Mouse (Mus musculus) telencephalon, adult 2 months (tissue): Measurements from ENCODE around the gene Gpx3.
A peak's percentile ranks its signal among the peaks of the same experiment; 100 is the strongest.
"Not testable (repeated sequence)": the region's sequence is repeated elsewhere in the genome, so short reads cannot be mapped to it uniquely, and the experiment has no call there.

ENCODE experiments used
- DNase-seq: peaks from one replicate; pipeline ENCODE4 v3.0.0-alpha.2; 2011; ENCODE audit warnings: low read depth, low spot score

The Gpx3 gene

DNA sequence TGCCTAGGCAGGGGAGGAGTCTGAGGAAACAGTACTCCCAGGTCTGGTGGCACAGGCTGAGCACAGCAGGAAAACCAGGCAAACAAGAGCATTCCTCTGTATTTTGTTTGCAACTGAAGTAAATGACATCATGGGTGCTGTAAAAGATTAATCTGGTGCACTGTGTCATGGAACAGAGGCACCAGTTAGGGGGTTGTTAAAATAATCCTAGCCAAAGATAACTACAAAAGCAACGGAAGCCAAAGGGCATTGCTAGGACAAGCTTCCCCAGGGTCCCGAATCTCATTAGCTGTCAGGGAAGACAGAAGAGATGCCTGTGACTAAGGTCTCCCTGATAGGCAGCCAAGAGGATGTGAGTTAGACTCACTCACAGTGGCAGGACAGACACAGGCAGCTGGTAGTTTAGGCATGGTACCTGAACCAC is 21.2 kb upstream of the Gpx3 start:
- no peak for DNase-seq

DNA sequence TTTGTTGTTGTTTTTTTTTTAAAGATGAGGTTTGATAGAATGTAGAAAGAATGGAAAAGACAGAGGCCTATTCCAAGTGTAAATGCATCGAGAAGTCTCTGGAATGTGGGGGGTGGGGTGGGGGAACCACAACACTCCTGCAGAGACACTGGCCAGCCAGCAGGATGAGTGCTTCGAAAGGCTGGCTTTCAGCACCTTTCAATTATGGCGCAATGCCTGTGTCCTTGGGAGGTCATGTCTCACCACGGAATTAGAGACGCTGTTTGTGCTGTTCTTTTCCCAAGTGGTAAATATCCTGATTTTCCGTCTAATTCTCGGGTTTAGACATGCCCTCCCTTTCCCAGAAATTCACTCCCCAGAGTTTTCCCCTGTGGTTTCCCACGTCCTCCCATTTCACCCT is 19.6 kb upstream of the Gpx3 start:
- no peak for DNase-seq

DNA sequence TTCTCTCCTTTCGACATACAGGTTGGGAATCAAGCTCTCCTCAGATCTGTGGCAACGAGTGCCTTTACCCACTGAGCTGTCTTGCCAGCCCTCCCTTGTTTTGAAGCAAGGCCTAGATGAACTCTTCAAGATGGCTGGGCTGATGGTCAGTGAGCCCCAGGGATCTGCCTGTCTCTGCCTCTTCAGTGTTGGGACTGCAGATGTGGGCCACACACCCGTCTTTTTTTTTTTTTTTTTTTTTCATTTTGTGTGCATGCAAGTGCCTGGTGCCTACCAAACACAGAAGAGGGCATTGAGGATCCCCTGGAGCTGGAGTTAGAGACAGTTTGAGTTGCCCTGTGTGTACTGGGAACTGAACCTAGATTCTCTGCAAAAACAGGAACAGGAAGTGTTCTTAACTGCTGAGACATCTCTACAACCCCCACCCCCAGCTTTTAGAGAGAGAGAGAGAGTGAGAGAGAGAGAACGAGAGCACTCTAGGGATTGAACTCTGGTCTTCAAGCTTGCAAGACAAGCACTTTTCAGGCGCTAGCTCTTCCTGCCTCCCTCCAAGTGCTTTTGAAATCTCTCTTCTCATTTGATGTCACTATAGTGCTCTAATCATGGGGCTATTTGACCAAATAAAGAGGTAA is 17.9 kb upstream of the Gpx3 start:
- DNase-seq = no peak

- DNase-seq = no peak
Observed at GRCm38 (mm10) chr11:54884937-54885336, 17.3 kb upstream of the Gpx3 start.

- no peak for DNase-seq
Observed at GRCm38 (mm10) chr11:54885406-54885805, 16.8 kb upstream of the Gpx3 start.

- DNase-seq = no peak
Observed at GRCm38 (mm10) chr11:54887927-54888326, 14.3 kb upstream of the Gpx3 start.

GRCm38 (mm10) chr11:54891341-54891740 is 10.9 kb upstream of the Gpx3 start:
- no peak for DNase-seq

DNA sequence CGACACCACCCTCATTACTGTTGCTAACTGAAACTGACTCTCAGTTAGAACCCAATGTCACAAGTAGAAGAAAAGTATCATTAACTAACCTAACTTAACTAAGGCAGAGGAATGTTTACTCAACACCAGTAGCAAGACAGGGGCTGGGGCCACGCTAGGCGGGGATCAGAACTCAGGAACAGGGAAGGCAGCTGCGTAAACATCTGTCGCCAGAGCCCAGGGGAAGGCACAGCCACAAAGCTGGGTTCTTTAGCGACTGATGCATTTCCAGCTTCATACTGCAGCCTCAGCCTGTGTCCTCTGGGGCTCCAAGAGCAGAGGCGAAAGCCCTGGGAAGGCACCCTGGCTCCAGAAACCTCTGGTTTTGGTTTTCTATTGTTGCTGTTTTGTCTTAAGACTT is 10.2 kb upstream of the Gpx3 start:
- DNase-seq = no peak

GRCm38 (mm10) chr11:54894589-54894988 is 7.7 kb upstream of the Gpx3 start:
- DNase-seq = no peak

- DNase-seq = not testable (repeated sequence)
Observed at GRCm38 (mm10) chr11:54896646-54897045, 5.6 kb upstream of the Gpx3 start.

DNA sequence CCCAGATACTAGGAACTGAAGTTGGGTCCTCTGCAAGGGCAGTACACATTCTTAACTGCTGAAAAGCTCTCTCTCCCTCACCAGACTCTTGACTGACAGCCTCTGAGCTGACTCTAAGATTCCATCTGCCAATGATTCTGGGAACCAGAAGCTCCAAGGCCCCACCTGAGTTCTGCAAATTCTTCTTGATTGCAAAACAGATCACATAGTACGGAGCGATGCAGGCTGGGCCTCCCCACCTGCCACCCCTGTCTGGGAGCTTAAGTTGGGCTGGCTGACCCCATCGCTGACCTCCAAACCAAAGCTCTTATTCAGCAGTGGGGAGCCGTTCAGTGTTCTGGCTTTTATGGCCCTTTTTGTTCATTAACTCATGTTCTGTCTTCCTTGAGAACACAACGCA is 4.8 kb upstream of the Gpx3 start:
- DNase-seq = no peak

DNA sequence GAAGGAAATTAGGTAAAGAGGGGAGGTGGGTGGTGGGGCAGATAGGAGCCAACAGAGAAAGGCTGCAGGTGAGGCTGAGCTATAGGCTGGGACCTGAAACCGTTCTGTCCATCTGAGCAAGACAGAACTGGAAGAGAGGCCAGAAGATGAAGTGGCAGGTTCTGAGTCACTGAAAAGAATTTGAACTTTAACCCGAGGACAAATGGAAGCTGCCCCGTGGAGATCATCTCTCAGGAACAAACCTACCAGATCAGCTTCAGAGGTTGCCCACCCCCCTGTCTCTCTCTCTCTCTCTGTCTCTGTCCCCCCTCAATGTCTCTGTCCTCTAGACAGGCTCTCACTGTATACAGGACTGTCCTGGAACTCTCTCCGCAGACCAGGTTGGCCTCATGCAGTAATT is 2.6 kb upstream of the Gpx3 start:
- no peak for DNase-seq

GRCm38 (mm10) chr11:54903339-54903738 is 1.1 kb downstream of the Gpx3 start:
- DNase-seq = no peak

DNA sequence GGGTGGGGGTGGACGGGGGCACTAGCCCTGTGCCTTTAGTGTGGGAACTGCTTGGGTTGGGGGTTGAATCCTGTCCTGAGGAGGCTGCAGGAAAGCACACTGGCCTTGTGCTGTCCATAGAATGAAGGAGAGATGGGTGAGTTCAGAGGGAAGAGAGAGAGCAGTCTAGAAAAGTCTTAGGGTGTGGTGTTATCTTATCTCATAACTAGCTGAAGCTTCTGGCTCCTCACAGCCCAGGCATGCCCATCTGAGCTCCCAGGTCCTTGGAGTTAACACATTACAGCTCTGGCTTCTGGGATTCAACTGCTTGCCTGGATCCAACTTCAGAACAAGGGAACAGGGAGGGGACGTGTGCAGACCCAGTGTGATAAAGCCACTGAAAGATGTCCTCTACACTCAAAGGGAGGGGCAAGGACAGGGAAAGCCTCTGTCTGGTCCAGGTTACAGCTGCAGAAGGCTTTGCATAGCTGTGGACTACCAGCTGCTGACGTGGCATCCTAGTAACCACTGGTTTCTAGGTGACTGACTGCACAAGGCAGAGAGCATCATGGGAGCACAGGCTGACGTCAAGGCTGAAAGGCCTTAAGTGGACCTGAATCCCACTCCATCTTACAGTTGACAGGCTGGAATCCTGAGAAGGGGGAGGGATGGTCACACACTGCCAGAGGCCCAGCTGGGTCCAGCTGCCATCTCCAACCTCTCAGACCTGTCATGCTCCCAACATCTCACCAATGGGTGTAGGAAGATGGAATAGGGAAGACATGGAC is 1.9 kb downstream of the Gpx3 start:
- peak; percentile 10 for DNase-seq

GRCm38 (mm10) chr11:54905086-54905485 is 2.8 kb downstream of the Gpx3 start:
- no peak for DNase-seq

GRCm38 (mm10) chr11:54905931-54906330 is 3.7 kb downstream of the Gpx3 start:
- no peak for DNase-seq

DNA sequence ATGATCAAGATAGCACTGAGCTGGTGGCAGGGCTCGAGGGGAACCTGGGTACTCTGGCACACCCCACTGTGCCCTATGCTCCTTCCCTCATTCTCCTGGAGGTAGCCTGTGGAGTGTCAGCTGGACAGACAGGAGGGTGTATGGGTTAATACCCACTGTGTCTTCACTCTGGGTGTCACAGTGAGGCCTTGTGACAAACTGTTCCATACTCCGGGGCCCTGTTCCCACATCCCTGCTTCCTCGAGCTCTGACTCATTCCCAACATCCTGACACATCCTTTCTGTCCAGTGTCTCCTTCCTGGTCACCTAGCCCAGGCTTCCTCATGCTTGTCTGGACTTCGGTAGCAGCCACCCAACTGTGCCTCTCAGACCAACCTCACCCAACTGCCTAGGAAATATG is 4.2 kb downstream of the Gpx3 start:
- DNase-seq = no peak

- no peak for DNase-seq
Observed at GRCm38 (mm10) chr11:54907259-54907658, 5.0 kb downstream of the Gpx3 start.

DNA sequence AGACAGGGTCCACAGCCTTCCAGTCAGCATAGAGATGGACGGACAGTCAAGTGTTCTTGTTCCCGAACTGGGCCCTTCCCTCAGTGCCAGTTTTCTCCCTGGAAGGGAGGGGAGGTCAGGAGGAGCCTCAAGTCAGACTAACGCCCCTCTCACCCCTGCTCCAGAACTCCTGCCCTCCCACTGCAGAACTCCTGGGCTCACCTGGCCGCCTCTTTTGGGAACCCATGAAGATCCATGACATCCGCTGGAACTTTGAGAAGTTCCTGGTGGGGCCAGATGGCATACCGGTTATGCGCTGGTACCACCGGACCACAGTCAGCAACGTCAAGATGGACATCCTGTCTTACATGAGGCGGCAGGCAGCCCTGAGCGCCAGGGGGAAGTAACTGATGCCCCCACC is 7.0 kb downstream of the Gpx3 start:
- DNase-seq = no peak

DNA sequence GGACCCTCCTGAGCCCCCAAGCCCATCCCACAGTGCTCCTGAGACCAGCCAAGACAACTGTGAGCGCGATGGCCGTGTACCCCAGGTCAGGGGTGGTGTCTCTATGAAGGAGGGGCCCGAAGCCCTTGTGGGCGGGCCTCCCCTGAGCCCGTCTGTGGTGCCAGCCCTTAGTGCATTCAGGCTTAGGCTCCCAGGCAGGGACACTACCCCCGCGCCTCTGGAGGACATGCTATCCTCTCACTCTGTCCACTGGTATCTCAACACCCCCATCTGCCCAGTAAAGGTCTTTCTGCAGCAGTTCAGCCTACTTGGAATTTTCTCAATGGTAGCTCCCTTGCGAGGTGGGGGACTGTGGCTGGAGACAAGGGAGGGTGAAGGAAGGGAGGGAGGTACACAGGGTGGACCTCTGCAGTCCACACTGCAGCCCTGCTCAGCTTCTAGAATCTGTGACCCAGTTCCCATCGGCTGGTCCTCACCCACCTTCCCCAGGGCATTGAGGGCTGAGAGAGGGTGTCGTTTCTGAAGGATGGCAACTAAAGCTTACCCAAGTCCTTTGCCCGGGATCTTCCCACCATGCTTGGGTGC is 7.9 kb downstream of the Gpx3 start:
- DNase-seq = no peak

DNA sequence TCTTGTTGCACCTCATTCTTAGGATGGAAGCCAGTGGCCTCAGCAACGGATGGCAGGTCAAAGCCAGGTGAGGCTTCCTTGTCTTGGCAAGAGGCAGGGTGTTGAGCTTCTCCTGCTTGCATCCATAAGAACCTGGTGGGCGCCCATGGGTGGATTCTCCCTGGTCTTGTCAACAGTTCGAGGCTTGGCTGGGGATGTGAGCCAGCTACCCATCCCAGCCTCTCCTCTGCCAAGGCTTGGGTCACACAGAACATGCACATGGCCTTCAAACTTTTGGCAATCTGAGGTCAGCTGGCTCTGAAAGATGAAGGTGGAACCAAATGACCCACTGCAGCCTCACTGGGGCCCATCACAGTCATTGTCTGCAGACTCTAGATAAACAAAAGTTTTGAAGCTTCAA is 8.9 kb downstream of the Gpx3 start:
- DNase-seq = no peak

GRCm38 (mm10) chr11:54911671-54912502 is 9.6 kb downstream of the Gpx3 start:
- no peak for DNase-seq
